Mouse (Mus musculus): ENCODE data around the gene Slc8a1.

DNA sequence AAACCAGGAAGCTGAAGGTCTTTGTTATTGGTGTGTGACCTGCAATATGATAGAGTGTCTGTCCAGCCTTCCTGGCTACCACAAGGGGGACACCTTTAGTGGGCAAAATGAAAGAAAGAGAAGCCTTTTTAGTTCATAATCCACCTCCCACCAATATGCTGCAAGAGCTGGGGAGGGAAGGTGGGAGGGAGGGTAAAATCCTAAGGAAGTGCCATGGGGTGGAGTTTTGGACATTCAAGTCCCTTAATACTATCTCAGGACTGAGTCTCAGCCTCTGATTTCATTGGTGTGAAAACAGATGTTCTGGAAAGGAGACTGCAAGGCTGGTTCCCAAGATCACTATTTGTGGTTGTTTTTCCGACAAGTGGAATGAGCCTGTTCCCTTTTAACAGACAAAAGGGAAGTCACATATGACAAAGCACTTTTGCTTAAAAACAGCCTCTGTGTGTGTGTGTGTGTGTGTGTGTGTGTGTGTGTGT, 25.9 kb downstream of the Slc8a1 start:
- TF ChIP-seq POLR2A (IDR thresholded peaks at IDR 0.05; ENCODE audit: borderline replicate concordance, extremely low read depth, insufficient read depth, insufficient read length, poor library complexity, severe bottlenecking) (no peak), CTCF (IDR thresholded peaks at IDR 0.05; ENCODE audit: borderline replicate concordance, extremely low read depth, insufficient read depth, insufficient read length) (peak; percentile 18; the same call in 1 of the 2 replicates)

Data from brain, embryonic 14.5 days (tissue).